Mouse (Mus musculus): ENCODE data around the gene Zzz3. TPM values are rescaled to one million over a fixed set of nuclear protein-coding genes. Genes with fewer than 3 reads are reported as not detected.
A peak's percentile ranks its signal among the peaks of the same experiment; 100 is the strongest.

Zzz3 gene
- total and polyA plus RNA-seq, 3 experiments = 64.2 to 116 (median 94.9) TPM

GRCm38 (mm10) chr3:152446966-152447365, 51.7 kb downstream of the Zzz3 start:
- dilution Hi-C loops (cut with MboI; ENCODE audit: extremely low pct_ligation_motif_present, extremely low pct_unique_long_range_greater_than_20kb, low sequenced_read_pairs) = no loop called here

GRCm38 (mm10) chr3:152453163-152453562, 57.9 kb downstream of the Zzz3 start:
- no peaks in the 10 kb centered on the region for H3K27me3 ChIP-seq (replicated peaks)
- H3K4me2 ChIP-seq (ENCODE audit: insufficient read depth, low read depth, poor library complexity, severe bottlenecking) = no peak overlapping the region
- H3K36me3 ChIP-seq (replicated peaks in 1 of 2; ENCODE audit: control insufficient read depth in 1 of 2, insufficient read depth in 1 of 2, low read length in 1 of 2) = peaks cover 63 to 95% of the 10 kb centered on the region in 2 experiments
- dilution Hi-C loops (cut with MboI; ENCODE audit: extremely low pct_ligation_motif_present, extremely low pct_unique_long_range_greater_than_20kb, low sequenced_read_pairs) (no loop called here), in situ Hi-C loops (cut with MboI; ENCODE audit: low pct_ligation_motif_present, low pct_unique_long_range_greater_than_20kb, low sequenced_read_pairs) (no loop called here)
- H3K27ac ChIP-seq (ENCODE audit: insufficient read depth, low read depth) = no peak overlapping the region
- H3K4me3 ChIP-seq (replicated peaks in 1 of 3; ENCODE audit: low read depth in 2 of 3, low read length in 2 of 3, poor library complexity in 1 of 3) = no peak overlapping the region
- H3K79me2 ChIP-seq (replicated peaks; ENCODE audit: control insufficient read depth, extremely low read depth, insufficient read depth, poor library complexity, severe bottlenecking) = peaks cover 4% of the 10 kb centered on the region
- no peak overlapping the region for H3K9ac ChIP-seq (ENCODE audit: insufficient read depth, low read depth)
- no peak for DNase-seq (ENCODE audit: extremely low read depth)
- H3K9me3 ChIP-seq (replicated peaks; ENCODE audit: low read length) = peaks cover 2% of the 10 kb centered on the region
- TF ChIP-seq ETS1 (conservative IDR thresholded peaks at IDR 0.05; ENCODE audit: low read depth, low read length) (no peak), HCFC1 (IDR thresholded peaks at IDR 0.05; ENCODE audit: low read depth, low read length) (no peak), MAX (IDR thresholded peaks at IDR 0.05; ENCODE audit: low read length) (no peak), JUND (conservative IDR thresholded peaks at IDR 0.05; ENCODE audit: low read depth, low read length) (no peak), ELF1 (IDR thresholded peaks at IDR 0.05; ENCODE audit: low read depth, low read length) (no peak), RCOR1 (conservative IDR thresholded peaks at IDR 0.05; ENCODE audit: low read depth, low read length) (no peak), NRF1 (IDR thresholded peaks at IDR 0.05; ENCODE audit: low read depth, low read length) (no peak), MAZ (IDR thresholded peaks at IDR 0.05; ENCODE audit: low read depth, low read length) (0 out of 2 replicates have a peak, but pooled peaks have one; percentile 46), USF2 (conservative IDR thresholded peaks at IDR 0.05; ENCODE audit: low read depth, low read length) (no peak), UBTF (IDR thresholded peaks at IDR 0.05; ENCODE audit: low read depth, low read length) (no peak), MEF2A (IDR thresholded peaks at IDR 0.05; ENCODE audit: borderline replicate concordance, low read depth, low read length) (no peak), CHD1 (IDR thresholded peaks at IDR 0.05; ENCODE audit: low read depth, low read length) (0 out of 2 replicates have a peak, but pooled peaks have one; percentile 15), EP300 (IDR thresholded peaks at IDR 0.05; ENCODE audit: low read length) (no peak), CTCF (conservative IDR thresholded peaks at IDR 0.05 in 1 of 2, IDR thresholded peaks at IDR 0.05 in 1 of 2; ENCODE audit: low read depth in 2 of 2, low read length in 2 of 2) (no peak), TBP (conservative IDR thresholded peaks at IDR 0.05; ENCODE audit: low read depth, low read length) (no peak), E2F4 (IDR thresholded peaks at IDR 0.05; ENCODE audit: insufficient replicate concordance, low read depth, low read length) (no peak), MAFK (IDR thresholded peaks at IDR 0.05; ENCODE audit: insufficient replicate concordance, low read length) (no peak)
- H3K4me1 ChIP-seq (ENCODE audit: control insufficient read depth in 1 of 2, insufficient read depth in 2 of 2) = peaks cover 3 to 14% of the 10 kb centered on the region in 2 experiments

More at GRCm38 (mm10) chr3:152446966-152447365, 51.7 kb downstream of the Zzz3 start:
- H3K36me3 ChIP-seq (replicated peaks in 1 of 2; ENCODE audit: control insufficient read depth in 1 of 2, insufficient read depth in 1 of 2, low read length in 1 of 2) = peaks cover 41 to 86% of the 10 kb centered on the region in 2 experiments
- no peak overlapping the region for H3K27ac ChIP-seq (ENCODE audit: insufficient read depth, low read depth)
- no peak overlapping the region for H3K9ac ChIP-seq (ENCODE audit: insufficient read depth, low read depth)
- H3K4me3 ChIP-seq (replicated peaks in 1 of 3; ENCODE audit: low read depth in 2 of 3, low read length in 2 of 3, poor library complexity in 1 of 3) = no peak overlapping the region
- peaks cover 41% of the 10 kb centered on the region for H3K79me2 ChIP-seq (replicated peaks; ENCODE audit: control insufficient read depth, extremely low read depth, insufficient read depth, poor library complexity, severe bottlenecking)
- in situ Hi-C loops (cut with MboI; ENCODE audit: low pct_ligation_motif_present, low pct_unique_long_range_greater_than_20kb, low sequenced_read_pairs) = no loop called here
- peaks cover 9 to 28% of the 10 kb centered on the region in 2 experiments for H3K4me1 ChIP-seq (ENCODE audit: control insufficient read depth in 1 of 2, insufficient read depth in 2 of 2)
- DNase-seq (ENCODE audit: extremely low read depth) = no peak
- no peak overlapping the region for H3K4me2 ChIP-seq (ENCODE audit: insufficient read depth, low read depth, poor library complexity, severe bottlenecking)
- H3K27me3 ChIP-seq (replicated peaks) = no peaks in the 10 kb centered on the region
- TF ChIP-seq PAX5 (IDR thresholded peaks at IDR 0.05; ENCODE audit: low read length) = no peak
- TF ChIP-seq POLR2A (IDR thresholded peaks at IDR 0.05; ENCODE audit: low read depth, low read length) = no peak
- TF ChIP-seq HCFC1 (IDR thresholded peaks at IDR 0.05; ENCODE audit: low read depth, low read length) = no peak
- no peak for TF ChIP-seq JUND (conservative IDR thresholded peaks at IDR 0.05; ENCODE audit: low read depth, low read length)
- TF ChIP-seq KAT2A (IDR thresholded peaks at IDR 0.05; ENCODE audit: insufficient replicate concordance, low read length) = no peak
- TF ChIP-seq ZNF384 (IDR thresholded peaks at IDR 0.05; ENCODE audit: low read depth, low read length) = no peak
- TF ChIP-seq MYC (IDR thresholded peaks at IDR 0.05; ENCODE audit: low read depth, low read length) = no peak
- TF ChIP-seq SMC3 (IDR thresholded peaks at IDR 0.05; ENCODE audit: low read depth, low read length) = no peak
- no peak for TF ChIP-seq IRF4 (IDR thresholded peaks at IDR 0.05; ENCODE audit: low read depth, low read length)
- no peak for TF ChIP-seq UBTF (IDR thresholded peaks at IDR 0.05; ENCODE audit: low read depth, low read length)
- TF ChIP-seq MAFK (IDR thresholded peaks at IDR 0.05; ENCODE audit: insufficient replicate concordance, low read length) = no peak
- TF ChIP-seq USF2 (conservative IDR thresholded peaks at IDR 0.05; ENCODE audit: low read depth, low read length) = no peak
- TF ChIP-seq CHD1 (IDR thresholded peaks at IDR 0.05; ENCODE audit: low read depth, low read length) = no peak
- no peak for TF ChIP-seq ZMIZ1 (IDR thresholded peaks at IDR 0.05; ENCODE audit: low read depth, low read length)
- TF ChIP-seq JUN (IDR thresholded peaks at IDR 0.05; ENCODE audit: insufficient read depth, low read depth, low read length) = no peak
- TF ChIP-seq CHD2 (IDR thresholded peaks at IDR 0.05; ENCODE audit: low read length) = no peak
- no peak for TF ChIP-seq RCOR1 (conservative IDR thresholded peaks at IDR 0.05; ENCODE audit: low read depth, low read length)
- no peak for TF ChIP-seq GABPA (IDR thresholded peaks at IDR 0.05; ENCODE audit: insufficient replicate concordance, low read depth, low read length)
- TF ChIP-seq E2F4 (IDR thresholded peaks at IDR 0.05; ENCODE audit: insufficient replicate concordance, low read depth, low read length) = no peak
- no peaks in the 10 kb centered on the region for H3K9me3 ChIP-seq (replicated peaks; ENCODE audit: low read length)

Data from CH12.LX (cell line).